Mouse (Mus musculus) stomach, postnatal 0 days (tissue): ENCODE data around the gene Exosc1.

Experiments
- CTCF ChIP-seq: IDR thresholded peaks from 2 replicates; pipeline ENCODE4 v1.5.1; 2016; ENCODE audit warnings: antibody characterized with exemption, low read depth, mild to moderate bottlenecking, moderate library complexity
- EP300 ChIP-seq: optimal IDR thresholded peaks from 2 replicates; pipeline ENCODE3; 2016; ENCODE audit warnings: antibody characterized with exemption

DNA sequence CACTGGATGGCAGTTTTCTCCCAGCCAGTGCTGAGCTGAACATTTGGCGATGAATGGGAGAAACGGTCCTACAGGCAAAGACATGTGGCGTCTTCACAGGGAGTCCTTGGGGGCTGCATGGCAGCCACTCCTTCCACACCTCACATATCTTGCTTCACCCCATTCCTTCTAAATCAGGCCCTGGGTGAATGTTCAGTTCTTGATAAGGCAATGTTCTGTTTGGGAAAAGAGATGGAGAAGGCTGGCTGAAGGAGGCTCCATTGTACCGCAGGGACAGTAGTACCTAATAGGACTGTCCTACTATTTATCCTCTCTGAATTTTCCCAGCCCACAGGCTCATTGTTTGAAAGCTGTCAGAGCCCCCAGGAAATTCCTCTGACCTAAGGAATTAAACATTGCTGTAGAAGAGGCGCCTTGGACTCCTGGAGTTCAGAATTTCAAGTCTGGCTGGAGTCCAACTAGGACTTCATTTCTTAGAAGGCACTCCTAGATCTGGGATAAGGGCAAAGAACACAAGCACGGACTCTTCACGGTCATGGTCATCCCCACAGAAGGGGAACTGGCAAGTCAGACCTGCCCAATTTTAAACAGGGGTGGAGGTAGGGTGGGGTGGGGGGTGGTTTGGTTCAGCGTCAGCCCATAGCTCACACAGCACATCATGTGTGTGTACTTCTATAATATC lies 26.0 kb downstream of the Exosc1 start:
- no peak for TF ChIP-seq CTCF
- TF ChIP-seq EP300, result no peak
